Mouse (Mus musculus): ENCODE results near the gene Hpgds. TPM values are rescaled to one million over a fixed set of nuclear protein-coding genes. Genes with fewer than 3 reads are reported as not detected.

Gene Hpgds
- total and polyA plus RNA-seq, 2 experiments from 2014 or later, result 3.6 to 4.5 TPM

- DNase-seq (no peak), ATAC-seq (no peak)
- no peak overlapping the region for H3K4me3 ChIP-seq (ENCODE audit: low read depth, low read length)
- no peaks in the 10 kb centered on the region for H3K4me1 ChIP-seq (ENCODE audit: insufficient read depth)
- WGBS, result 89% methylated on average over 4 of the region's 4 CpGs
- TF ChIP-seq CTCF (IDR thresholded peaks at IDR 0.05; ENCODE audit: low read depth), result no peak
- no peak overlapping the region for H3K4me2 ChIP-seq (ENCODE audit: low read depth)
- no peaks in the 10 kb centered on the region for H3K36me3 ChIP-seq (ENCODE audit: insufficient read depth)
- no peaks in the 10 kb centered on the region for H3K9me3 ChIP-seq (ENCODE audit: low read length)
- no peaks in the 10 kb centered on the region for H3K27me3 ChIP-seq (ENCODE audit: insufficient read depth, low read length)
- no peak overlapping the region for H3K27ac ChIP-seq (ENCODE audit: low read depth, low read length)
- no peak overlapping the region for H3K9ac ChIP-seq
Observed at GRCm38 (mm10) chr6:65146363-65146762, 1.7 kb upstream of the Hpgds start.

- Histone ChIP-seq H3K27ac (ENCODE audit: low read depth, low read length) (no peak overlapping the region), H3K4me3 (ENCODE audit: low read depth, low read length) (no peak overlapping the region), H3K27me3 (ENCODE audit: insufficient read depth, low read length) (no peaks in the 10 kb centered on the region), H3K9ac (no peak overlapping the region), H3K4me1 (ENCODE audit: insufficient read depth) (no peaks in the 10 kb centered on the region), H3K36me3 (ENCODE audit: insufficient read depth) (no peaks in the 10 kb centered on the region), H3K9me3 (ENCODE audit: low read length) (no peaks in the 10 kb centered on the region), H3K4me2 (ENCODE audit: low read depth) (no peak overlapping the region)
- DNase-seq (no peak), ATAC-seq (no peak)
- no peak for TF ChIP-seq CTCF (IDR thresholded peaks at IDR 0.05; ENCODE audit: low read depth)
- 72% methylated on average over 1 of the region's 1 CpGs for WGBS
Observed at GRCm38 (mm10) chr6:65142316-65142715, 2.4 kb downstream of the Hpgds start.

DNA sequence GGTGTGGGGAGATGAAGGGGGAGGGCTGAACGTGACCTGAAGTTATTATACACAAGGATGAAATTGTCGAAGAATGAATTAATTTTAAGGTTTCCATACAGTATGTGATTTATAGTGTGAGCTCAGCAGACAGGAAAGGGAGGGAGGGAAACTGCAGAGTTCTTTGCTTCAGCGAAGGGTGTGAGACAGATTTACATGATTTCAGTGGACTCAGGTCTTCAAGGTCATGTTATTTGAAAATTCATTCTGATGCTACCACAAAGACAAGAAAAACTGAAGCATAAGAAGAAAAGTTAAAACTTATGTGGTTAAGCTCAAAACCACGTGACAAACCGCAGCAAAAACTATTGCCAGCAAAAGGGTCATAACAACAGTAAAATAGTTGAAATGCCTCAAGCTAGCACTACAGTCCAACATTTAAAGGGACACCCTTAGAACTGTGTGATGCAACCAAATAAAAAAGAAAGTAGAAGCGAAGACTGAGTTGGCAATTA is 3.9 kb downstream of the Hpgds start:
- ATAC-seq (no peak), DNase-seq (no peak)
- Histone ChIP-seq H3K9ac (no peak overlapping the region), H3K27me3 (ENCODE audit: insufficient read depth, low read length) (no peaks in the 10 kb centered on the region), H3K4me1 (ENCODE audit: insufficient read depth) (no peaks in the 10 kb centered on the region), H3K4me3 (ENCODE audit: low read depth, low read length) (no peak overlapping the region), H3K9me3 (ENCODE audit: low read length) (no peaks in the 10 kb centered on the region), H3K27ac (ENCODE audit: low read depth, low read length) (no peak overlapping the region), H3K36me3 (ENCODE audit: insufficient read depth) (no peaks in the 10 kb centered on the region), H3K4me2 (ENCODE audit: low read depth) (no peak overlapping the region)
- TF ChIP-seq CTCF (IDR thresholded peaks at IDR 0.05; ENCODE audit: low read depth), result no peak
- 55% methylated on average over 6 of the region's 6 CpGs for WGBS

GRCm38 (mm10) chr6:65140082-65140749 is 4.5 kb downstream of the Hpgds start:
- no peak for ATAC-seq
- H3K9ac ChIP-seq, result no peak overlapping the region
- no peaks in the 10 kb centered on the region for H3K9me3 ChIP-seq (ENCODE audit: low read length)
- H3K36me3 ChIP-seq (ENCODE audit: insufficient read depth), result no peaks in the 10 kb centered on the region
- H3K27me3 ChIP-seq (ENCODE audit: insufficient read depth, low read length), result no peaks in the 10 kb centered on the region
- H3K4me2 ChIP-seq (ENCODE audit: low read depth), result no peak overlapping the region
- TF ChIP-seq CTCF (IDR thresholded peaks at IDR 0.05; ENCODE audit: low read depth), result no peak
- no peak for DNase-seq
- H3K4me3 ChIP-seq (ENCODE audit: low read depth, low read length), result no peak overlapping the region
- 25% methylated on average over 5 of the region's 5 CpGs for WGBS
- H3K27ac ChIP-seq (ENCODE audit: low read depth, low read length), result no peak overlapping the region
- H3K4me1 ChIP-seq (ENCODE audit: insufficient read depth), result no peaks in the 10 kb centered on the region

DNA sequence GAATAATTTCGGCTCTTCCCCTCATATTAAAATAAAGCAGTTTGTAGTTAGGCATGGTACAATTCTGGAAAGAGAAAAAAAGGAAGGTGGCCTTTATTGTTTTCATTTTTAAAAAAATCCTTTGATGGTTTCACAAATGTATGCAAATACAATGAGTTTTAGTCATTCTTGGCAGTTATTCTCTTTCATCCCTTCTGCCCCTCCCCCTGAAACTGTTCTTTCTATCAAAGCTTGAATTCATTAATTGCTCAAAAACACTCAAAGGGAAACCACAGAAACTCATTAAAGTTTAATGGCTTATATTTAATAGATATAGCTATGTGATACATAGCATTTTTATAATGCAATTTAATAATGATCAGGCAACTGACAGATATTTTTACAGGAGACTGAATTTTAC is 6.5 kb downstream of the Hpgds start:
- H3K27me3 ChIP-seq (ENCODE audit: insufficient read depth, low read length), result no peaks in the 10 kb centered on the region
- no peaks in the 10 kb centered on the region for H3K36me3 ChIP-seq (ENCODE audit: insufficient read depth)
- no peak overlapping the region for H3K9ac ChIP-seq
- DNase-seq, result peak; percentile 11
- no peaks in the 10 kb centered on the region for H3K4me1 ChIP-seq (ENCODE audit: insufficient read depth)
- ATAC-seq, result no peak
- TF ChIP-seq CTCF (IDR thresholded peaks at IDR 0.05; ENCODE audit: low read depth), result no peak
- H3K9me3 ChIP-seq (ENCODE audit: low read length), result no peaks in the 10 kb centered on the region
- H3K27ac ChIP-seq (ENCODE audit: low read depth, low read length), result no peak overlapping the region
- 23% methylated on average over 1 of the region's 1 CpGs for WGBS
- H3K4me3 ChIP-seq (ENCODE audit: low read depth, low read length), result no peak overlapping the region
- H3K4me2 ChIP-seq (ENCODE audit: low read depth), result no peak overlapping the region

DNA sequence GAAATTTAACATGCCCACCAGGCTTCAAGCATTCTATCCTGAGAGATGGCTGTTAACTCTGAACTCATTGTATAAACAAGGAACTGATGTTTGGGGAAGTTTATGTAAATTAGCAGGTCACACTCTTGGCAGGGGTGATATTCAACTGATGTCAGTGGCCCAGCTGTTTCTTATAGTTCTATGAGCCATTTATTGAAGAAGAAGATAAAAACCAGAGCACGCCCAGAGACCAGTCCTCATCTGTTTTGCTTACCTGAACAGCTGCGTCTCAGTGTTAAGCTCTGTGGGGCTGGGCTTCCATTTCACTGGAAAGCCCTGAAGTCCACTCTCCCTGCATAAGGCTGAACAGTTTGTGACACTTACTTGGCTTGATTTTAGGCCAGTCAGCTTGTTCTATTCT is 6.9 kb downstream of the Hpgds start:
- H3K4me2 ChIP-seq (ENCODE audit: low read depth), result no peak overlapping the region
- H3K27ac ChIP-seq (ENCODE audit: low read depth, low read length), result no peak overlapping the region
- DNase-seq (no peak), ATAC-seq (no peak)
- no peaks in the 10 kb centered on the region for H3K4me1 ChIP-seq (ENCODE audit: insufficient read depth)
- TF ChIP-seq CTCF (IDR thresholded peaks at IDR 0.05; ENCODE audit: low read depth), result no peak
- no peaks in the 10 kb centered on the region for H3K9me3 ChIP-seq (ENCODE audit: low read length)
- H3K9ac ChIP-seq, result no peak overlapping the region
- no peaks in the 10 kb centered on the region for H3K27me3 ChIP-seq (ENCODE audit: insufficient read depth, low read length)
- no peaks in the 10 kb centered on the region for H3K36me3 ChIP-seq (ENCODE audit: insufficient read depth)
- H3K4me3 ChIP-seq (ENCODE audit: low read depth, low read length), result no peak overlapping the region
- 30% methylated on average over 2 of the region's 2 CpGs for WGBS

DNA sequence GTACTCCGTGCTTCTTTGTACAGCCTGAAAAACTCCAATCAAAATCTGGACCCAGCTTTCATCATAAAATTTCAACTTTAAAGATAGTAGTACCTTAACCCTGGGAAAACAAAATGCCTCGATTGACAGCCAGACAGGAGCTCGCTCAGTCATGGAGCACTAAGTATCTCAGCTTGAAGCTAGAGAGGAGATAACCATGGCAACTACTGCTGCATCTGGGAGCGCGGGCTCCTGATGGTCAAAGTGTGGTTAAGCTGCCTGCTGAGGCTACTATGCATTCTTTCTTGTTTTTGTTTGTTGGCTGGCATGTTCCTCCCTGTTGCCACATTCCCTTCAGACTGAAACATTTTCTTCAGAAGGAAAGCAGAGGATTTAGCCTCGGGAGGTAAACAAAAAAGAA is 12.3 kb downstream of the Hpgds start:
- DNase-seq (no peak), ATAC-seq (peak; percentile 36; the same call in 1 of the 2 replicates)

More for the DNA sequence above, 12.3 kb downstream of the Hpgds start:
- Histone ChIP-seq H3K4me1 (ENCODE audit: insufficient read depth) (no peaks in the 10 kb centered on the region), H3K9ac (no peak overlapping the region), H3K4me3 (ENCODE audit: low read depth, low read length) (no peak overlapping the region), H3K27ac (ENCODE audit: low read depth, low read length) (no peak overlapping the region), H3K36me3 (ENCODE audit: insufficient read depth) (no peaks in the 10 kb centered on the region), H3K9me3 (ENCODE audit: low read length) (no peaks in the 10 kb centered on the region), H3K27me3 (ENCODE audit: insufficient read depth, low read length) (no peaks in the 10 kb centered on the region), H3K4me2 (ENCODE audit: low read depth) (no peak overlapping the region)
- WGBS, result 27% methylated on average over 6 of the region's 6 CpGs
- TF ChIP-seq CTCF (IDR thresholded peaks at IDR 0.05; ENCODE audit: low read depth), result no peak
